Mouse (Mus musculus): ENCODE data around the gene Gm11639.
"Not testable (repeated sequence)": the region's sequence is repeated elsewhere in the genome, so short reads cannot be mapped to it uniquely, and the experiment has no call there.

Gm11639 gene

GRCm38 (mm10) chr11:104707084-104707483 is 21.6 kb downstream of the Gm11639 start:
- DNase-seq, result no peak

DNA sequence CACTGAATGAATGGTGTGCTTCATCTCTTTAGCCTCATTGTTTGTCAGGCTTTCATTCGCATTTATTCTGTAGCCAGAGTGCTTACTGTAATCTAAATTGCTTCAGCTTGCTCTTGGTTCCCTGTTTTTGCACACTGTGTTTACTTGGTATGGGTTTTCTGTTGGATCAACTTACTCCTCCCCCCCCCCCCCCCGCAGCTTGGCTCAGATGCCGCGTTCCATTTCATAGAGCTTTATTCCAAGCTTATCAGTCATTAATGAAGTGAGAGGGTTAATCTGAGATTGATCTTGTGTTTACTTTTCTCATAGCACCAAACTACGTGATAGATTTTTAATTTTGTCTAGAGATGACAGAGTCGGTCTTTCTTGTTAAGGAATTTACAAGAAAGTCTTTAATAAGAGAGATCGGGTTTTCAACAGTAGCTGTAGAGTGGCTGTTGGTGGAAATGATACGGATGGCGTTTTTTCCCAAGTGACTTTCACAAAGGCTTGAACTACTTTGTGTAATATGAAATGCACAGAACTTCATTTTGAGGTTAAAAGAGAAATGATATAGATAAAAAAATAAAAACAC is 59.6 kb downstream of the Gm11639 start:
- no peak for DNase-seq

GRCm38 (mm10) chr11:104765762-104766161 is 80.3 kb downstream of the Gm11639 start:
- DNase-seq, result no peak

DNA sequence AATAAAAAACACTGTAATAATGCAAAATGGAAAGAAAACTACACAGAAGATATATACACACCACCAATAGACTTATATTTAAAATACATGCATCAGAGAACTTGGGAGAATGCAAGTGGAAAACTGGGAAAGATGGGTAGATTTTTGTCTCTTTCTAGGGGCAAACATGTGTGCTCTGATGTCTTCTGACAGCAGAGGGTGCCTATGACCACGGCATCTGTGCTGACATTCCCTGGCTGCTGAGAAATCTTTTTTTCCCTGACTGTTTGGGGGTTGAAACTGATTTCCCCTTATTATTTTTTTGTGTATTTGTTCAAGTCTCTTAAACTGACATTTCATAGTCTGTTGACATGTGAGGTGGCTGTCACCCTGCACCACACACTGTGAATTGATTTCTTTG is 81.6 kb downstream of the Gm11639 start:
- DNase-seq, result no peak

GRCm38 (mm10) chr11:104768072-104768471 is 82.6 kb downstream of the Gm11639 start:
- DNase-seq, result peak; percentile 41

- no peak for DNase-seq
Measured at GRCm38 (mm10) chr11:104778796-104779195, 93.3 kb downstream of the Gm11639 start.

DNA sequence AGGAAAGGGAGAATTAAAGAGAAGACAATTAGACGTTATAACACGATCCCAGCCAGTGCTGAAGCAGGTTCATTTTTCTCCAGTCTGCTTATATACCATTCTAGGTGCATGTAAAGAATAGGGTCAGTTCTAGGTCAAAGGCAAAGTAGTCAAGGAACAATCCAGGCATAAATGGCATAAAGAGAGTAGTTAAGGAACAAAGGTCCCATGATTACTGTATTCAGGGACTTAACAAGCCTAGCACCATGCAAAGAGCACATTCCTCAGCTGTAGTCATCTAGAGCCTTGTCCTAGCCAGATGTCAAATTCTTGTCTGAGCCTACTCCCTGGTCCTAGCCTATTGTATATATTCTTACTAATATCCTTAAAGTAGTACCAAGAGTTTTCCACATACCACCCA is 259.2 kb downstream of the Gm11639 start:
- DNase-seq, result no peak

- DNase-seq, result no peak
Measured at GRCm38 (mm10) chr11:104952349-104952748, 266.8 kb downstream of the Gm11639 start.

DNA sequence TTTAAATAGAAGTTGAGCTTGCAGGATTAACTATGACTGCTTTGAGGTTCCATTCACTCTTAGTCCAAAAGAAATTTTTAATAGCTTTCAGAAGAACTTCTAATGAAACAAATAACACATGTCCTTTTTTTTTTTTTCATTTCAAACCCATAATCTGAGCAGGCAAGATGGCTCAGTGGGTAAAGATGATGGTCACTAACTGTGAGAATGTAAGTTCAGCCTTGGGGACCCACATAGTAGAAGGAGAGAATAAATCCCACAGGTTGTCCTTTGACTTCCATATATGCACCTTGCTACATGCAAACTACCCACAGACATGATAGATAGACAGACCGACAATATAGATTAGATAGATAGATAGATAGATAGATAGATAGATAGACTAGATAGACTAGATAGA is 282.4 kb downstream of the Gm11639 start:
- no peak for DNase-seq

- no peak for DNase-seq
Measured at GRCm38 (mm10) chr11:104968388-104968787, 282.9 kb downstream of the Gm11639 start.

GRCm38 (mm10) chr11:104971322-104971721 is 285.8 kb downstream of the Gm11639 start:
- no peak for DNase-seq

GRCm38 (mm10) chr11:104972480-104972879 is 287.0 kb downstream of the Gm11639 start:
- no peak for DNase-seq

DNA sequence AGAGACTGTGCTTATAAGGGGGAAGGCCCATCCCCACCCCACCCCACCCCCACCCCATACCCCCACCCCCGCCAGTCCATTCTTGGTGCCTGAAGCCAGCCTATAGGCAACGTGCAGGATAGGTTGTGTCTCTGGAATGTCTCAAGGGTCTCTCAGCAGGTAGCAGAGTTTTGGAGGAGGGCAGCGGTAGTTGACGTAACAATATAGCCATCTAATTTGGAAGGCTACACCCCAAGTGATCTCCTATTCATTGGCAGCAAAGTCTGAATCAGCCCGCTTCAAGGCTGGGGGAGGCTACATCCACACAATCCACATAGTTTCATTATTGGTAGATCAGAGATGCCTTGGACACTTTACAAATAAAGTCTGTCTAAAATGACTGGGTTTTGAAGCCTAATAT is 292.5 kb downstream of the Gm11639 start:
- DNase-seq, result no peak

DNA sequence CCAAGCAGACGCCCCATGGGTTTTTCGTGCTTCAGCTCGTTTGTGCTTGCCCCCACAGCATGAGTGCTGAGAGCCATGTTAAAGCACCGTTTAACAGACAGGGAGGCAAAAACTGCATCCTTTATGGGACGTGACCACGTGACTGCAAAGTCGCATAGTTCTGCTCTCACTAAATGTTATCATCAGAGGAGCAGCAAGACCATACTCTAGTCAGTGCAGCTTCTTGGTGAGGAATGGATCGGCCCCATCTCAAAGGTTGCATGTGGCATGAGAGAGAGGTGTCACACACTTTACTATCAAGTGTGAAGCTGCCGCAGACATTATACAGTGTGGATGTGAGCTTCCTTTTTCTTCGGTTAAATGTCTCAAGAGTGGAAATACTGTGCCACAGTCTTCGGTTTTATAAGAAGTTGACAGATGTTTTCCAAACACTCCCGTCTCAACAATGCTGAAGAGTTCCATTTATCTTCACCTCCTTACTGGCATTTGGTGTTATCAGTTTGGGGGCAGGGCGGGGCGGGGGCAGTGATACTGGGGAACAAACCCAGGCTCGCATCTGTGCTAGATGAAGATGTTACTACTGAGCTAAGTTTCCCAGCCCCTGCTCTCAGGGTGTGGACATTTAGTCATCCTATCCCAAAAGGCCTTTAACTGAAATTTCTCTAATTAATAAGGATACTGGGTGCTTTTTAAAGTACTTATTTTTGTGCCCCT is 296.0 kb downstream of the Gm11639 start:
- DNase-seq, result peak; percentile 65

DNA sequence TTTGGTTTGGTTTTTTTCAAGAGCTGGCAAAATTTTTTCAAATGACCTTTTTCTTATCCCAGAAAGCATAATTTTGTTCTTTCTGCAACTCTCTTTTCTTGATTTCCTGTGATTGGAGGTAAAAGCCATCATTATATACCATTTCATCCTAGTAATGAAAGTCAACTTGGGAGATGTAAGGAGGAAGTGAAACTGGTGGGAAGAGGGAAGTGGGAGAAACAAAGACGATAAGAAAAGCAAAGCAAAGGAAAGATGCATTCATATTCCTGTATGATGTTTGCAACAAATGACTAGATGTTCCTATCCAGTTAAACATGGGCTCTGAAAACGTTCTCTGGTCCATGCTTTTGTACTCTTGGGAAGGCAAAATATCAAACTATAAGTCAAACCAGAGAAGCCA is 323.7 kb downstream of the Gm11639 start:
- DNase-seq, result no peak

- peak; percentile 71 for DNase-seq
Measured at GRCm38 (mm10) chr11:105021071-105021470, 335.6 kb downstream of the Gm11639 start.

- DNase-seq, result peak; percentile 87
Measured at GRCm38 (mm10) chr11:105028744-105029348, 343.3 kb downstream of the Gm11639 start.

DNA sequence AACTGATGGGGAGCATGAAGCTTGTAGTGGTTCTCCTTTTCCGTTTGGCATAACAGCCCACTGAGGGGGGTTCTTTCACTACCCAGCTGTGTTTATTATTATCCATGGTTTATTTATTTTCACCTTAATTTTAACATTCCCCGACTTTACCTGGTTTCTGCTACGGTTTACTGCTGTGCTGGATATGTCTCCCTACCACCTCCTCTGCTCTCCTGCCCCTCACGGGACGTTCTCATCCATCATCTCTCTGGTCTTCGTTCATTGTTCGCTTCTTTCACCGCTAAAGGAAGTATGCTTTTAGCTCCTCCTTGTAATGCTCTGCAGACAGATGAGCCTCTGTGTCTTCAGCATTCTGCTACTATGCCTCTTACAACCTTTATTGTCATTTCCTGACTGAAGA is 344.0 kb downstream of the Gm11639 start:
- DNase-seq, result no peak

GRCm38 (mm10) chr11:105030229-105030628 is 344.7 kb downstream of the Gm11639 start:
- no peak for DNase-seq

- no peak for DNase-seq
Measured at GRCm38 (mm10) chr11:105031103-105031502, 345.6 kb downstream of the Gm11639 start.

DNA sequence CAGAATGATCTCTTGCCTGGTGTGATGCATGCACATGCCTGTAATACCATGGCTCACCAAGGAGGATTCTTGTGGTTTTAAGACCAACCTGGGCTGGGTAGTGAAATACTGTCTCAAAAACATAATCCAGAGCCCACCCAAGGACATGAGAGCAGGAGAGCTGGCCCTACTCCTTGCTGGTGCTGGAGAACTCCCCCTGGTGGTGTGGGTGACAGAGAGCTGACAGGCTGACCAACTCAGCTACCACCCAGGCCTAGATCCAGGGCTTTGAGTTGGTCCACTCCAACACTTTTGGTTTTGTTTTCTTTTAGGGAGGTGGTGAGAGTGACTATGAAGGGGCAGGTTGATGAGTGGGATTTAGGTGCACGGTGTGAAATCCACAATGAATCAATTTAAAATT is 349.6 kb downstream of the Gm11639 start:
- DNase-seq, result peak; percentile 7

DNA sequence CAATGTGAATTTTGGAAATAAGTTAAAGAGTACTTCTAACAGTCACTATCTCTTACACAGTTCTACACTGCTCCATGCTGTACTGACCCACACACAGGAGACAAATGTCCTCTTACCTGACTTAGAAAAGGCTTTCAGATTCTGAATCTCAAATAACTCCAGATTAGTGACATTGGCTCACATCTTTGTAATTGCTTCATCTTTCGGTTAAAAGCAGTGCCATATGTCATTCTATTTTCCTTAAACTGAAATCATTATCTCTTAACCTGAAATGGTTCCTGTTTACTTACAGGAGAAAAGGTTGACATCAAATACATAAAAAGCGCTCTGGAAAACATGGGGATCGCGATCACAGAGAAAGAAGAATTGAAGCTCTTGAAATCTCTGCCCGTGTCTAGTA is 377.8 kb downstream of the Gm11639 start, which contains the start of gene Efcab3:
Gene Efcab3 (plus strand): TSS at position 301 of the 400 bp plus-strand sequence.
- DNase-seq, result no peak

DNA sequence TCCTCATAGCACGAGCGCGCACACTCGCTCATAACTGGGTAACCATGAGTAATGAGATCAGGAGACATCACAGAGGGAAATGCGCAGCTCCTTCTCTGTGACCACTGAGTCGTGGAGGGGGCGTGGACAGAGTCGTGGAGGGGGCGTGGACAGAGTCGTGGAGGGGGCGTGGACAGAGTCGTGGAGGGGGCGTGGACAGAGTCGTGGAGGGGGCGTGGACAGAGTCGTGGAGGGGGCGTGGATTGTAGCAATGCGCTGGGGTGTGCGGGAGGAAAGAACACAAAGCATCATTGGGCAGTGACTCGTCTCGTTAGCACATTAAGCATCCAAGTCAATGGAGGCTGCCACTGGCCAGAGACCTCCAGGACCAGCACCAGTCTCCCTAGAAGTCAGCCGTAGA is 426.9 kb downstream of the Gm11639 start:
- DNase-seq, result not testable (repeated sequence)

GRCm38 (mm10) chr11:105117814-105118213 is 432.3 kb downstream of the Gm11639 start:
- DNase-seq, result no peak
